Mouse (Mus musculus) ES-Bruce4 (cell line): ENCODE data around the gene Slc9a3.

Source experiments
- EP300 ChIP-seq: IDR thresholded peaks from 2 replicates; pipeline ENCODE4 v1.6.1; 2011; ENCODE audit warnings: low read depth, low read length; ENCODE audit not compliant: insufficient read depth
- POLR2A ChIP-seq: IDR thresholded peaks from one replicate; pipeline ENCODE4 v1.8.1; 2011; ENCODE audit warnings: low read length; ENCODE audit not compliant: insufficient read depth

- no peak for TF ChIP-seq POLR2A
- no peak for TF ChIP-seq EP300
Observed at GRCm38 (mm10) chr13:74113626-74114191, 7.5 kb upstream of the Slc9a3 start.
